Mouse (Mus musculus): ENCODE data around the gene Btg1. TPM values are rescaled to one million over a fixed set of nuclear protein-coding genes. Genes with fewer than 3 reads are reported as not detected.

Gene Btg1
- polyA plus RNA-seq, 1 experiment, result 42.6 TPM

DNA sequence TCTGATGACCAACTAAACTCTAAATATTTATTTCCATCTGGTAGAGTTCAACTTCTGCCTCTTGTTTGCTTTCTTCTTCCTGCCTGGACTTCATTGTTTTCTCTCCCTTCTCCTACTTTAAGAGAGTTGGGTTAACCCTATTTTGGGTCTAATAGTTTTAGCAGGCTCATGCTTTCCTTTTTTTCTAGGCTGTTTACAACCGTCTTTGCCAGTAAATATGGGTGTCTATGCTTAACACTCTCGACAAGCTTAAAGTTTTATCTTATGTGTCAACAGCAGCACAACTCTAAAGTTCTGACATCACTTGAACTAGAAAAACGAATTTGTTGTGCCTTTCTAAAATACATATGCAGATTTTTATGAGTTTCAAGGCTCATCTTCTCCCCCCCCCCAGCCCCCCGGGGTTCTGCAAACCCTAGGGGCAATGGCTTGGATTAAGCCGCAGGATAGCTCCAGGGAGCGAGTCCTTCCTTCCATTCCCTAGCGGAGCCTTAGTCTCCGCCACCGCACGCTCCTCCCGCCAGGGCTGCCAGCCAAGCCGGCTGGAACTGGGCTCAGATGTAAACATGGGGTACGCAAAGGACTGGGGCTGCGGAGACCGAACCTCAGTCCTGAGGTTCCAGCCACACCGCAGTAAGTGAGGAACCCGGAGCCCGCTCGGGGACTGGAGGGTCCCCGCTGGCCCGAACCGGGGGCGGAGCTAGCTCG is 651 bp upstream of the Btg1 start:
- peak overlapping the region; percentile 99 for H3K4me3 ChIP-seq (ENCODE audit: low read depth, low read length)
- no peak for TF ChIP-seq POLR2A (IDR thresholded peaks at IDR 0.05; ENCODE audit: insufficient read depth, low read length)
- no peak for TF ChIP-seq EP300 (IDR thresholded peaks at IDR 0.05; ENCODE audit: insufficient read depth, low read depth, low read length)
- no peak for TF ChIP-seq CTCF (IDR thresholded peaks at IDR 0.05; ENCODE audit: low read depth, low read length)
- H3K4me1 ChIP-seq (ENCODE audit: control insufficient read depth, insufficient read depth, low read length), result no peaks in the 10 kb centered on the region
- peaks cover 9% of the 10 kb centered on the region for H3K36me3 ChIP-seq (ENCODE audit: control insufficient read depth, insufficient read depth, low read length, poor library complexity, severe bottlenecking)
- no peaks in the 10 kb centered on the region for H3K27me3 ChIP-seq (ENCODE audit: control insufficient read depth, insufficient read depth, low read length, poor library complexity, severe bottlenecking)
- H3K9me3 ChIP-seq (replicated peaks; ENCODE audit: control insufficient read depth, insufficient read depth, low read length, poor library complexity, severe bottlenecking), result no peaks in the 10 kb centered on the region
- H3K9ac ChIP-seq (ENCODE audit: low read depth, poor library complexity, severe bottlenecking), result peak overlapping the region; percentile 76
- no peak overlapping the region for H3K27ac ChIP-seq (ENCODE audit: insufficient read depth, low read length)

GRCm38 (mm10) chr10:96617221-96617950 is 580 bp downstream of the Btg1 start:
- Histone ChIP-seq H3K9me3 (replicated peaks; ENCODE audit: control insufficient read depth, insufficient read depth, low read length, poor library complexity, severe bottlenecking) (no peaks in the 10 kb centered on the region), H3K4me1 (ENCODE audit: control insufficient read depth, insufficient read depth, low read length) (no peaks in the 10 kb centered on the region), H3K27ac (ENCODE audit: insufficient read depth, low read length) (peak overlapping the region; percentile 29; the same call in 1 of the 2 replicates), H3K27me3 (ENCODE audit: control insufficient read depth, insufficient read depth, low read length, poor library complexity, severe bottlenecking) (no peaks in the 10 kb centered on the region), H3K36me3 (ENCODE audit: control insufficient read depth, insufficient read depth, low read length, poor library complexity, severe bottlenecking) (peaks cover 20% of the 10 kb centered on the region), H3K4me3 (ENCODE audit: low read depth, low read length) (peak overlapping the region; percentile 83), H3K9ac (ENCODE audit: low read depth, poor library complexity, severe bottlenecking) (peak overlapping the region; percentile 92)
- TF ChIP-seq EP300 (IDR thresholded peaks at IDR 0.05; ENCODE audit: insufficient read depth, low read depth, low read length), result no peak
- no peak for TF ChIP-seq POLR2A (IDR thresholded peaks at IDR 0.05; ENCODE audit: insufficient read depth, low read length)
- no peak for TF ChIP-seq CTCF (IDR thresholded peaks at IDR 0.05; ENCODE audit: low read depth, low read length)

- peak overlapping the region; percentile 92 for H3K9ac ChIP-seq (ENCODE audit: low read depth, poor library complexity, severe bottlenecking)
- no peak for TF ChIP-seq EP300 (IDR thresholded peaks at IDR 0.05; ENCODE audit: insufficient read depth, low read depth, low read length)
- TF ChIP-seq CTCF (IDR thresholded peaks at IDR 0.05; ENCODE audit: low read depth, low read length), result no peak
Observed at GRCm38 (mm10) chr10:96617951-96618575, 1.3 kb downstream of the Btg1 start.

DNA sequence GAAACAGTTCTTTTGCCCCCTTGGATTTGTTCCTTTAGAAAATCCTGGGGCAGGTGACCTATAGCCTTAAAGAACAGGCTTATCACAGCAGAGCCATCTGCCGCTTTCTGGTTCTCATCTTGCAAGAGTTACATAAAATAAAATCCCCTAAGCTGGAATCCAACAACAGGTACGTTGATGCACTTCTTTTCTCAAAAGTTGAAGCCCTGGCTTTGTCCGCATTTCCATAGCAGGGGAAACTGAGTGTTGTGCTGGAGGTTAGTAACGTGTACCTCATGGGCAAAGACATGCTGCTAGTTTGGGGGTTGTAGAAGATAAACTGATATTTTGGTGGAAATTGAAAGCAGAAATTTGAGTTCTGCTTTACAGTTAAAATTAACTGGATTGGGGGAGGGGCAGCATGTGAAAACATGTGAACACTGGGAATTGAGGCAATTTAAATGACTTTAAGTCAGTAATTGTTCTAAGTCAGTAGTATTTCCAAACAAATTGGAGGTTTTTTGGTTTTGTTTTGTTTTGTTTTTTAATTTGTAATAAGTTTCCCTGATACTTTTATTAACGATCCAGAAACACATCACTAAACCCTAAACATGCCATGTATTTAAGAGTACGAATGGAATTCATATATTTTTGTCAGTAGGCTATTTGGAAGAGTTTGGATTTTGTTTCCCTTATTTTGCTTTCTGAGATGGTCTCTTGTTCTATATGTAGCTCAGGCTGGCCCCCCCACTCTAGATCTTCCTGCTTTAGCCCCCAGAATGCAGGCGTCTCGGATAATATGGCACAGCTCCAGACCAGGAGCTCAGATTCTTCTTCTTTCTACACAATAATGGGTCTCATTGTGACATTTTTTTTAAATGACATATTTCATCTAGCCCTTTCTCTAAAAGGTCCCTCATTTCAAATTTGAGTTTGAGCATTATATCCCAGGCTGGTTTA is 3.4 kb downstream of the Btg1 start:
- no peak overlapping the region; the same call in 1 of the 2 replicates for H3K27ac ChIP-seq (ENCODE audit: insufficient read depth, low read length)
- H3K36me3 ChIP-seq (ENCODE audit: control insufficient read depth, insufficient read depth, low read length, poor library complexity, severe bottlenecking), result peaks cover 30% of the 10 kb centered on the region

More at GRCm38 (mm10) chr10:96617951-96618575, 1.3 kb downstream of the Btg1 start:
- Histone ChIP-seq H3K27me3 (ENCODE audit: control insufficient read depth, insufficient read depth, low read length, poor library complexity, severe bottlenecking) (no peaks in the 10 kb centered on the region), H3K4me1 (ENCODE audit: control insufficient read depth, insufficient read depth, low read length) (no peaks in the 10 kb centered on the region), H3K9me3 (replicated peaks; ENCODE audit: control insufficient read depth, insufficient read depth, low read length, poor library complexity, severe bottlenecking) (no peaks in the 10 kb centered on the region), H3K4me3 (ENCODE audit: low read depth, low read length) (peak overlapping the region; percentile 83), H3K36me3 (ENCODE audit: control insufficient read depth, insufficient read depth, low read length, poor library complexity, severe bottlenecking) (peaks cover 25% of the 10 kb centered on the region), H3K27ac (ENCODE audit: insufficient read depth, low read length) (peak overlapping the region; percentile 29)

GRCm38 (mm10) chr10:96620890-96621271 is 4.1 kb downstream of the Btg1 start:
- no peaks in the 10 kb centered on the region for H3K9me3 ChIP-seq (replicated peaks; ENCODE audit: control insufficient read depth, insufficient read depth, low read length, poor library complexity, severe bottlenecking)
- H3K4me3 ChIP-seq (ENCODE audit: low read depth, low read length), result peak overlapping the region; percentile 15; the same call in 1 of the 2 replicates
- no peak overlapping the region for H3K9ac ChIP-seq (ENCODE audit: low read depth, poor library complexity, severe bottlenecking)
- TF ChIP-seq POLR2A (IDR thresholded peaks at IDR 0.05; ENCODE audit: insufficient read depth, low read length) (no peak), CTCF (IDR thresholded peaks at IDR 0.05; ENCODE audit: low read depth, low read length) (no peak), EP300 (IDR thresholded peaks at IDR 0.05; ENCODE audit: insufficient read depth, low read depth, low read length) (no peak)
- H3K27ac ChIP-seq (ENCODE audit: insufficient read depth, low read length), result no peak overlapping the region; the same call in 1 of the 2 replicates
- peaks cover 30% of the 10 kb centered on the region for H3K36me3 ChIP-seq (ENCODE audit: control insufficient read depth, insufficient read depth, low read length, poor library complexity, severe bottlenecking)
- H3K27me3 ChIP-seq (ENCODE audit: control insufficient read depth, insufficient read depth, low read length, poor library complexity, severe bottlenecking), result no peaks in the 10 kb centered on the region
- peaks cover 3% of the 10 kb centered on the region for H3K4me1 ChIP-seq (ENCODE audit: control insufficient read depth, insufficient read depth, low read length)

More for the DNA sequence above, 3.4 kb downstream of the Btg1 start:
- no peak for TF ChIP-seq POLR2A (IDR thresholded peaks at IDR 0.05; ENCODE audit: insufficient read depth, low read length)
- no peak for TF ChIP-seq EP300 (IDR thresholded peaks at IDR 0.05; ENCODE audit: insufficient read depth, low read depth, low read length)
- TF ChIP-seq CTCF (IDR thresholded peaks at IDR 0.05; ENCODE audit: low read depth, low read length), result no peak
- Histone ChIP-seq H3K27me3 (ENCODE audit: control insufficient read depth, insufficient read depth, low read length, poor library complexity, severe bottlenecking) (no peaks in the 10 kb centered on the region), H3K4me1 (ENCODE audit: control insufficient read depth, insufficient read depth, low read length) (no peaks in the 10 kb centered on the region), H3K4me3 (ENCODE audit: low read depth, low read length) (peak overlapping the region; percentile 38), H3K9me3 (replicated peaks; ENCODE audit: control insufficient read depth, insufficient read depth, low read length, poor library complexity, severe bottlenecking) (no peaks in the 10 kb centered on the region), H3K9ac (ENCODE audit: low read depth, poor library complexity, severe bottlenecking) (no peak overlapping the region; the same call in 1 of the 2 replicates)

Measured in ES-Bruce4 (cell line).